Mouse (Mus musculus) myocyte (in vitro differentiated cells): ENCODE measurements around the gene Rtbdn. TPM values are rescaled to one million over a fixed set of nuclear protein-coding genes. Genes with fewer than 3 reads are reported as not detected.

Experiments
- H3K27me3 ChIP-seq: one replicate; pipeline ENCODE4 v1.6.1; 2011; ENCODE audit not compliant: control insufficient read depth, insufficient read depth, insufficient read length
- H3K36me3 ChIP-seq: one replicate; pipeline ENCODE4 v1.6.1; 2011; ENCODE audit not compliant: control insufficient read depth, insufficient read depth
- H3K4me2 ChIP-seq: one replicate; pipeline ENCODE4 v1.6.1; 2011; ENCODE audit warnings: low read depth, control low read depth
- H3K4me3 ChIP-seq: one replicate; pipeline ENCODE4 v1.5.1; 2011; ENCODE audit warnings: mild to moderate bottlenecking, control low read depth, moderate library complexity
- H3K79me2 ChIP-seq: one replicate; pipeline ENCODE4 v1.6.1; 2011; ENCODE audit not compliant: control insufficient read depth, insufficient read depth
- H3ac ChIP-seq: one replicate; pipeline ENCODE4 v1.6.1; 2011; ENCODE audit not compliant: control insufficient read depth, insufficient read length
- CEBPB ChIP-seq: IDR thresholded peaks from 2 replicates; pipeline ENCODE4 v1.6.1; 2011; ENCODE audit warnings: mild to moderate bottlenecking, moderate library complexity; ENCODE audit not compliant: poor library complexity, insufficient read depth, severe bottlenecking
- E2F4 ChIP-seq: IDR thresholded peaks from one replicate; pipeline ENCODE4 v1.6.1; 2011; ENCODE audit warnings: mild to moderate bottlenecking, control low read depth, moderate library complexity; ENCODE audit not compliant: insufficient read depth
- MAX ChIP-seq: IDR thresholded peaks from one replicate; pipeline ENCODE4 v1.6.1; 2011; ENCODE audit warnings: low read depth, mild to moderate bottlenecking, control low read depth
- MYOD1 ChIP-seq, 3 experiments: IDR thresholded peaks; one replicate each; pipeline ENCODE4 v1.6.1; 2011; ENCODE audit warnings: control low read depth in 2 of 3, low read depth in 2 of 3, mild to moderate bottlenecking in 2 of 3, moderate library complexity in 1 of 3; ENCODE audit not compliant: insufficient read length in 2 of 3, control insufficient read depth in 1 of 3
- MYOG ChIP-seq, 3 experiments: IDR thresholded peaks; one replicate each; pipeline ENCODE4 v1.6.1; 2011; ENCODE audit warnings: control low read depth in 2 of 3, low read depth in 2 of 3, mild to moderate bottlenecking in 2 of 3; ENCODE audit not compliant: insufficient read length in 2 of 3, control insufficient read depth in 1 of 3, insufficient read depth in 1 of 3
- POLR2A ChIP-seq: IDR thresholded peaks from one replicate; pipeline ENCODE4 v1.6.1; 2011; ENCODE audit warnings: low read depth, mild to moderate bottlenecking, control low read depth, moderate library complexity; ENCODE audit not compliant: insufficient read length
- POLR2AphosphoS2 ChIP-seq: IDR thresholded peaks from one replicate; pipeline ENCODE4 v1.6.1; 2011; ENCODE audit warnings: low read depth, control low read depth; ENCODE audit not compliant: insufficient read length
- REST ChIP-seq: IDR thresholded peaks from one replicate; pipeline ENCODE4 v1.6.1; 2011; ENCODE audit warnings: mild to moderate bottlenecking, control low read depth, moderate library complexity; ENCODE audit not compliant: insufficient read depth, insufficient read length
- SRF ChIP-seq: IDR thresholded peaks from one replicate; pipeline ENCODE4 v1.6.1; 2011; ENCODE audit warnings: low read depth; ENCODE audit not compliant: control insufficient read depth, insufficient read length
- TCF12 ChIP-seq: IDR thresholded peaks from one replicate; pipeline ENCODE4 v1.6.1; 2011; ENCODE audit warnings: mild to moderate bottlenecking, control low read depth; ENCODE audit not compliant: poor library complexity, insufficient read depth, severe bottlenecking
- TCF3 ChIP-seq: IDR thresholded peaks from one replicate; pipeline ENCODE4 v1.6.1; 2011; ENCODE audit warnings: low read depth, control low read depth; ENCODE audit not compliant: insufficient read length
- USF1 ChIP-seq: IDR thresholded peaks from one replicate; pipeline ENCODE4 v1.6.1; 2011; ENCODE audit warnings: low read depth, mild to moderate bottlenecking, control low read depth, moderate library complexity
- polyA plus RNA-seq: library from polyadenylated mRNA; unstranded; fragments of >200 nt; fragmentation: generic; extraction: Trizol; gene quantifications from one replicate; pipeline ENCODE4 v1.2.1, GENCODE M21; 2012; ENCODE audit warnings: missing spikeins

The Rtbdn gene
- polyA plus RNA-seq, 1 experiment, result not detected

GRCm38 (mm10) chr8:84996978-84997377, 50.2 kb downstream of the Rtbdn start:
- TF ChIP-seq TCF3, result no peak
- no peak for TF ChIP-seq REST
- no peak for TF ChIP-seq MAX
- TF ChIP-seq E2F4, result no peak
- no peak for TF ChIP-seq MYOD1 (IDR thresholded peaks at IDR 0.05; ENCODE audit: control insufficient read depth in 1 of 3, insufficient read length in 2 of 3, low read depth in 2 of 3)
- no peak for TF ChIP-seq USF1
- no peak for TF ChIP-seq POLR2A
- TF ChIP-seq CEBPB, result no peak
- no peaks in the 10 kb centered on the region for H3K36me3 ChIP-seq
- H3K27me3 ChIP-seq, result no peaks in the 10 kb centered on the region
- H3K4me2 ChIP-seq, result no peak overlapping the region
- H3K4me3 ChIP-seq, result no peak overlapping the region
- no peak overlapping the region for H3ac ChIP-seq
- no peaks in the 10 kb centered on the region for H3K79me2 ChIP-seq

GRCm38 (mm10) chr8:84997649-84998295, 51.0 kb downstream of the Rtbdn start:
- TF ChIP-seq E2F4, result no peak
- TF ChIP-seq MYOG (IDR thresholded peaks at IDR 0.05; ENCODE audit: control insufficient read depth in 1 of 3, insufficient read depth in 1 of 3, insufficient read length in 2 of 3, low read depth in 2 of 3), result peak in 2 of 3 experiments; percentile 66 to 77
- TF ChIP-seq CEBPB, result no peak
- TF ChIP-seq MYOD1 (IDR thresholded peaks at IDR 0.05; ENCODE audit: control insufficient read depth in 1 of 3, insufficient read length in 2 of 3, low read depth in 2 of 3), result peak in 1 of 3 experiments; percentile 69
- TF ChIP-seq SRF, result peak; percentile 53
- TF ChIP-seq TCF3, result no peak
- no peak for TF ChIP-seq POLR2AphosphoS2
- no peak for TF ChIP-seq USF1
- TF ChIP-seq REST, result no peak
- no peak for TF ChIP-seq MAX
- no peak for TF ChIP-seq POLR2A
- TF ChIP-seq TCF12, result no peak
- H3K36me3 ChIP-seq, result no peaks in the 10 kb centered on the region
- no peak overlapping the region for H3ac ChIP-seq
- H3K4me2 ChIP-seq, result peak overlapping the region; percentile 51
- no peaks in the 10 kb centered on the region for H3K79me2 ChIP-seq
- H3K4me3 ChIP-seq, result no peak overlapping the region
- no peaks in the 10 kb centered on the region for H3K27me3 ChIP-seq

Other genes with a start within 250 kb of the Rtbdn start
- not detected for gene Lyl1, start 245.5 kb upstream of the Rtbdn start, polyA plus RNA-seq
- 9.4 TPM for gene G430095P16Rik, start 224.0 kb upstream of the Rtbdn start, polyA plus RNA-seq
- 65.7 TPM for gene Nfix, start 146.6 kb upstream of the Rtbdn start, polyA plus RNA-seq
- 6.7 TPM for gene Dand5, start 124.2 kb upstream of the Rtbdn start, polyA plus RNA-seq
- gene Gadd45gip1, start 115.5 kb upstream of the Rtbdn start, polyA plus RNA-seq, result 21.8 TPM
- 139 TPM for gene Rad23a, start 106.3 kb upstream of the Rtbdn start, polyA plus RNA-seq
- gene Calr, start 100.1 kb upstream of the Rtbdn start, polyA plus RNA-seq, result 385 TPM
- 73.3 TPM for gene Farsa, start 90.0 kb upstream of the Rtbdn start, polyA plus RNA-seq
- gene Syce2, start 74.9 kb upstream of the Rtbdn start, polyA plus RNA-seq, result 2.3 TPM
- 20.9 TPM for gene Gcdh, start 53.1 kb upstream of the Rtbdn start, polyA plus RNA-seq
- 0.10 TPM for gene Klf1, start 45.1 kb upstream of the Rtbdn start, polyA plus RNA-seq
- gene Dnase2a, start 38.4 kb upstream of the Rtbdn start, polyA plus RNA-seq, result 9.2 TPM
- not detected for gene Mast1, start 9.6 kb upstream of the Rtbdn start, polyA plus RNA-seq
- not detected for gene Gm49661, start 22.4 kb downstream of the Rtbdn start, polyA plus RNA-seq
- gene Prdx2, start 22.6 kb downstream of the Rtbdn start, polyA plus RNA-seq, result 432 TPM
- 74.1 TPM for gene Rnaseh2a, start 22.8 kb downstream of the Rtbdn start, polyA plus RNA-seq
- 140 TPM for gene Junb, start 31.7 kb downstream of the Rtbdn start, polyA plus RNA-seq
- gene Hook2, start 43.6 kb downstream of the Rtbdn start, polyA plus RNA-seq, result 9.3 TPM
- gene Best2, start 67.5 kb downstream of the Rtbdn start, polyA plus RNA-seq, result not detected
- 204 TPM for gene Asna1, start 78.3 kb downstream of the Rtbdn start, polyA plus RNA-seq
- gene Trir, start 79.8 kb downstream of the Rtbdn start, polyA plus RNA-seq, result 198 TPM
- 46.3 TPM for gene Tnpo2, start 89.9 kb downstream of the Rtbdn start, polyA plus RNA-seq
- 26.8 TPM for gene Fbxw9, start 113.1 kb downstream of the Rtbdn start, polyA plus RNA-seq
- 0.31 TPM for gene Gm5741, start 121.0 kb downstream of the Rtbdn start, polyA plus RNA-seq
- gene Dhps, start 124.8 kb downstream of the Rtbdn start, polyA plus RNA-seq, result 86.7 TPM
- gene Wdr83os, start 133.7 kb downstream of the Rtbdn start, polyA plus RNA-seq, result 166 TPM
- 26.8 TPM for gene Wdr83, start 134.3 kb downstream of the Rtbdn start, polyA plus RNA-seq
- 7.6 TPM for gene Man2b1, start 136.3 kb downstream of the Rtbdn start, polyA plus RNA-seq
- gene Zfp791, start 176.1 kb downstream of the Rtbdn start, polyA plus RNA-seq, result not detected
- gene Cks1brt, start 204.9 kb downstream of the Rtbdn start, polyA plus RNA-seq, result not detected